Mouse (Mus musculus): Measurements from ENCODE around the gene Satb1. TPM values are rescaled to one million over a fixed set of nuclear protein-coding genes. Genes with fewer than 3 reads are reported as not detected.

Gene Satb1
- polyA plus RNA-seq, 1 experiment, result 24.1 TPM

DNA sequence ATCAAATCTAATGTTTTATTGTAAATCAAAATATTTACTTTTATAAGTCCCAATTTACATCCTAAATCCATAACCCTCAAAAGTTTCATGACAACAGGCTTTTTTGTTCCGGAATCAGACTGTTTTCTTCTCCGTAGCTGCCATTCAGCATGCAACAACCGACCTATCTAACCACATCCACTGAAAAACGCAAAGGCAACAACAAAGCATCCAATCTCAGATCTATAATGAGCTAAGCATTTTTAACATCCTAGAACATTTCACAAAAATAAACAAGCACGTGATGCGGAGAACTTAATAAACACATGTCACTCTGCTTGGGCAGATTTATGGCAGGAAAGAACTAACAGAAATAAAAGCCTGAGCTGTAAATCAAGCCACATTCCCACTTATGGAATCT is 32.9 kb downstream of the Satb1 start:
- Histone ChIP-seq H3K27ac (ENCODE audit: insufficient read depth, low read length) (no peak overlapping the region), H3K27me3 (ENCODE audit: control insufficient read depth, insufficient read depth, low read length) (no peaks in the 10 kb centered on the region), H3K4me3 (replicated peaks; ENCODE audit: insufficient read depth, low read depth, low read length) (no peak overlapping the region), H3K4me1 (ENCODE audit: control insufficient read depth, insufficient read depth, low read length) (no peaks in the 10 kb centered on the region)
- WGBS, result 91% methylated on average over 6 of the region's 6 CpGs
- no peak for DNase-seq
- no peak for TF ChIP-seq POLR2A (IDR thresholded peaks at IDR 0.05; ENCODE audit: borderline replicate concordance, insufficient read depth, low read length)
- no peak for TF ChIP-seq CTCF (IDR thresholded peaks at IDR 0.05; ENCODE audit: borderline replicate concordance, insufficient read depth, low read depth, low read length)

- Histone ChIP-seq H3K27ac (ENCODE audit: insufficient read depth, low read length) (no peak overlapping the region), H3K4me3 (replicated peaks; ENCODE audit: insufficient read depth, low read depth, low read length) (no peak overlapping the region), H3K27me3 (ENCODE audit: control insufficient read depth, insufficient read depth, low read length) (no peaks in the 10 kb centered on the region), H3K4me1 (ENCODE audit: control insufficient read depth, insufficient read depth, low read length) (no peaks in the 10 kb centered on the region)
- 93% methylated on average over 5 of the region's 5 CpGs for WGBS
- TF ChIP-seq CTCF (IDR thresholded peaks at IDR 0.05; ENCODE audit: borderline replicate concordance, insufficient read depth, low read depth, low read length), result no peak
- no peak for TF ChIP-seq POLR2A (IDR thresholded peaks at IDR 0.05; ENCODE audit: borderline replicate concordance, insufficient read depth, low read length)
- no peak for DNase-seq
Observed at GRCm38 (mm10) chr17:51796459-51796858, 36.6 kb downstream of the Satb1 start.

- TF ChIP-seq POLR2A (IDR thresholded peaks at IDR 0.05; ENCODE audit: borderline replicate concordance, insufficient read depth, low read length) (no peak), CTCF (IDR thresholded peaks at IDR 0.05; ENCODE audit: borderline replicate concordance, insufficient read depth, low read depth, low read length) (no peak)
- Histone ChIP-seq H3K4me1 (ENCODE audit: control insufficient read depth, insufficient read depth, low read length) (no peaks in the 10 kb centered on the region), H3K27me3 (ENCODE audit: control insufficient read depth, insufficient read depth, low read length) (no peaks in the 10 kb centered on the region), H3K4me3 (replicated peaks; ENCODE audit: insufficient read depth, low read depth, low read length) (no peak overlapping the region), H3K27ac (ENCODE audit: insufficient read depth, low read length) (no peak overlapping the region)
- DNase-seq, result no peak
- 88% methylated on average over 5 of the region's 5 CpGs for WGBS
Observed at GRCm38 (mm10) chr17:51791226-51791625, 41.9 kb downstream of the Satb1 start.

GRCm38 (mm10) chr17:51790387-51791060 is 42.6 kb downstream of the Satb1 start:
- no peak overlapping the region for H3K4me3 ChIP-seq (replicated peaks; ENCODE audit: insufficient read depth, low read depth, low read length)
- TF ChIP-seq POLR2A (IDR thresholded peaks at IDR 0.05; ENCODE audit: borderline replicate concordance, insufficient read depth, low read length) (no peak), CTCF (IDR thresholded peaks at IDR 0.05; ENCODE audit: borderline replicate concordance, insufficient read depth, low read depth, low read length) (no peak)
- no peak overlapping the region for H3K27ac ChIP-seq (ENCODE audit: insufficient read depth, low read length)
- H3K27me3 ChIP-seq (ENCODE audit: control insufficient read depth, insufficient read depth, low read length), result no peaks in the 10 kb centered on the region
- no peaks in the 10 kb centered on the region for H3K4me1 ChIP-seq (ENCODE audit: control insufficient read depth, insufficient read depth, low read length)
- 69% methylated on average over 8 of the region's 8 CpGs for WGBS
- no peak for DNase-seq

GRCm38 (mm10) chr17:51789777-51790176 is 43.3 kb downstream of the Satb1 start:
- peak in 1 of 2 experiments; percentile 45 for DNase-seq
- no peak for TF ChIP-seq POLR2A (IDR thresholded peaks at IDR 0.05; ENCODE audit: borderline replicate concordance, insufficient read depth, low read length)
- TF ChIP-seq CTCF (IDR thresholded peaks at IDR 0.05; ENCODE audit: borderline replicate concordance, insufficient read depth, low read depth, low read length), result no peak

GRCm38 (mm10) chr17:51789098-51789497 is 44.0 kb downstream of the Satb1 start:
- DNase-seq, result no peak
- H3K4me3 ChIP-seq (replicated peaks; ENCODE audit: insufficient read depth, low read depth, low read length), result no peak overlapping the region
- no peaks in the 10 kb centered on the region for H3K27me3 ChIP-seq (ENCODE audit: control insufficient read depth, insufficient read depth, low read length)
- no peaks in the 10 kb centered on the region for H3K4me1 ChIP-seq (ENCODE audit: control insufficient read depth, insufficient read depth, low read length)
- WGBS, result 96% methylated on average over 4 of the region's 4 CpGs
- TF ChIP-seq POLR2A (IDR thresholded peaks at IDR 0.05; ENCODE audit: borderline replicate concordance, insufficient read depth, low read length) (no peak), CTCF (IDR thresholded peaks at IDR 0.05; ENCODE audit: borderline replicate concordance, insufficient read depth, low read depth, low read length) (no peak)
- no peak overlapping the region for H3K27ac ChIP-seq (ENCODE audit: insufficient read depth, low read length)

More at GRCm38 (mm10) chr17:51789777-51790176, 43.3 kb downstream of the Satb1 start:
- no peaks in the 10 kb centered on the region for H3K4me1 ChIP-seq (ENCODE audit: control insufficient read depth, insufficient read depth, low read length)
- H3K4me3 ChIP-seq (replicated peaks; ENCODE audit: insufficient read depth, low read depth, low read length), result no peak overlapping the region
- no peak overlapping the region for H3K27ac ChIP-seq (ENCODE audit: insufficient read depth, low read length)
- H3K27me3 ChIP-seq (ENCODE audit: control insufficient read depth, insufficient read depth, low read length), result no peaks in the 10 kb centered on the region
- 17% methylated on average over 6 of the region's 6 CpGs for WGBS

GRCm38 (mm10) chr17:51787955-51788354 is 45.1 kb downstream of the Satb1 start:
- no peaks in the 10 kb centered on the region for H3K4me1 ChIP-seq (ENCODE audit: control insufficient read depth, insufficient read depth, low read length)
- WGBS, result 98% methylated on average over 2 of the region's 2 CpGs
- H3K27ac ChIP-seq (ENCODE audit: insufficient read depth, low read length), result no peak overlapping the region
- H3K27me3 ChIP-seq (ENCODE audit: control insufficient read depth, insufficient read depth, low read length), result no peaks in the 10 kb centered on the region
- TF ChIP-seq POLR2A (IDR thresholded peaks at IDR 0.05; ENCODE audit: borderline replicate concordance, insufficient read depth, low read length), result no peak
- TF ChIP-seq CTCF (IDR thresholded peaks at IDR 0.05; ENCODE audit: borderline replicate concordance, insufficient read depth, low read depth, low read length), result no peak
- no peak overlapping the region for H3K4me3 ChIP-seq (replicated peaks; ENCODE audit: insufficient read depth, low read depth, low read length)
- DNase-seq, result no peak

DNA sequence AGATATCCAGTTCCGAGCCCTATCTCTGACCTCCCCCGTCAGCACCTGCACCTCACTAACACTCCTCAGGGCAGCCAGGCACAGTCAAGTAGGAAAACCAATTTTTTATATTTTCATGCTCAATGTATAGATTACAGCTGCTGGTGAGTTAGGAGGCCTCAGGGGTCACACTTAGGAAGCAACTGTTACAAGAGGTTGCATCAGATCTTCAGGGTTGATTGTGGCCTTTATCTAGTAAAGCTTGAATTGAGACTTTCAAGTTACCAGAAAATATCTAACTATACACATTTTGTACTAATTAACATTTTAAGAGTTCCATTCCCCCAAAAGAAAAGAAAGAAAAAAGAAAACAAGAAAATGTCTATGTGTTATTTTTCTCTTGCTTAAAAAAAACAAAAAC is 47.0 kb downstream of the Satb1 start:
- Histone ChIP-seq H3K4me1 (ENCODE audit: control insufficient read depth, insufficient read depth, low read length) (no peaks in the 10 kb centered on the region), H3K27me3 (ENCODE audit: control insufficient read depth, insufficient read depth, low read length) (no peaks in the 10 kb centered on the region), H3K27ac (ENCODE audit: insufficient read depth, low read length) (no peak overlapping the region), H3K4me3 (replicated peaks; ENCODE audit: insufficient read depth, low read depth, low read length) (no peak overlapping the region)
- no peak for DNase-seq
- WGBS, result 96% methylated on average over 2 of the region's 2 CpGs
- TF ChIP-seq CTCF (IDR thresholded peaks at IDR 0.05; ENCODE audit: borderline replicate concordance, insufficient read depth, low read depth, low read length) (no peak), POLR2A (IDR thresholded peaks at IDR 0.05; ENCODE audit: borderline replicate concordance, insufficient read depth, low read length) (no peak)

Measured in cerebellum, adult 2 months (tissue).